Comparison of ENCODE assay signal across 9 mouse cellular contexts in genomic region chr2:72389942-72390341, GRCm38 (mm10).
DNase-seq lines count a peak whose midpoint lies in the region; ATAC-seq and TF ChIP-seq lines count a peak whose summit lies in the region.
"Had no signal": no experiment of that assay in that cellular context is flagged by ENCODE, and none has a peak within 500 bp of the region (broad histone marks: within the 10 kb centered on the region; RNA-seq: fewer than 3 reads in every experiment).

No protein-coding gene starts in this region.

- 0 out of 2 replicates have a peak, but pooled peaks cover 5% of the 10 kb centered on the region for H3K36me3 ChIP-seq in kidney, embryonic 15.5 days
- no peaks in the 10 kb centered on the region for H3K36me3 ChIP-seq in limb, embryonic 14.5 days (ENCODE audit: control insufficient read depth, insufficient read depth, low read length)
- H3K36me3 ChIP-seq in thymus, adult 2 months (ENCODE audit: control insufficient read depth, insufficient read depth, low read length) = no peaks in the 10 kb centered on the region
- H3K36me3 ChIP-seq: limb, embryonic 15.5 days had no signal

- ATAC-seq in kidney, embryonic 15.5 days (replicated peaks; ENCODE audit: low FRiP score) = peak; percentile 37; the same call in 1 of the 2 replicates
- ATAC-seq in limb, embryonic 14.5 days (ENCODE audit: low FRiP score, low read depth) = peak; percentile 54; the same call in 1 of the 2 replicates

- DNase-seq in A20 (ENCODE audit: low read depth, low spot score) = peak; percentile 67
- peak; percentile 86 to 95 for DNase-seq in adrenal gland, adult (ENCODE audit: inconsistent age in 2 of 2, low spot score in 1 of 2)
- peak; percentile 63 to 82 for DNase-seq in gastrocnemius, postnatal 4 days (ENCODE audit: low spot score in 2 of 2)
- DNase-seq in limb, embryonic 14.5 days (ENCODE audit: low spot score) = peak; percentile 85
- peak; percentile 72 for DNase-seq in ovary, adult 18-20 months (ENCODE audit: low spot score)
- DNase-seq in thymus, adult 2 months = peak; percentile 85

- WGBS in kidney, embryonic 15.5 days = 17% methylated on average over 9 of the region's 9 CpGs
- WGBS in limb, embryonic 14.5 days = 23% methylated on average over 9 of the region's 9 CpGs
- WGBS in thymus, adult 2 months = 34% methylated on average over 9 of the region's 9 CpGs

- TF ChIP-seq POLR2A in cortical plate, adult 2 months (IDR thresholded peaks at IDR 0.05; ENCODE audit: extremely low read depth, insufficient read depth, low read length) = no peak
- TF ChIP-seq POLR2A in limb, embryonic 14.5 days (IDR thresholded peaks at IDR 0.05; ENCODE audit: borderline replicate concordance, extremely low read depth, insufficient read depth, insufficient read length) = no peak
- TF ChIP-seq POLR2A in thymus, adult 2 months (IDR thresholded peaks at IDR 0.05; ENCODE audit: control insufficient read depth, extremely low read depth, insufficient read depth, low read length, poor library complexity) = no peak

- no peak overlapping the region for H3K4me2 ChIP-seq in kidney, embryonic 15.5 days
- no peak overlapping the region for H3K4me2 ChIP-seq in limb, embryonic 14.5 days (replicated peaks; ENCODE audit: low read depth, low read length, severe bottlenecking)
- H3K4me2 ChIP-seq: limb, embryonic 15.5 days had no signal

- TF ChIP-seq CTCF in cortical plate, adult 2 months (IDR thresholded peaks at IDR 0.05; ENCODE audit: extremely low read depth, insufficient read depth, low read length) = peak; percentile 99
- peak; percentile 40; the same call in 1 of the 2 replicates for TF ChIP-seq CTCF in thymus, adult 2 months (IDR thresholded peaks at IDR 0.05; ENCODE audit: borderline replicate concordance, control insufficient read depth, extremely low read depth, insufficient read depth, low read length, poor library complexity)

- H3K27ac ChIP-seq in cortical plate, adult 2 months (ENCODE audit: insufficient read depth, low read length) = no peak overlapping the region
- no peak overlapping the region for H3K27ac ChIP-seq in kidney, embryonic 15.5 days
- no peak overlapping the region for H3K27ac ChIP-seq in limb, embryonic 14.5 days (replicated peaks; ENCODE audit: low read depth, low read length)
- H3K27ac ChIP-seq in thymus, adult 2 months (ENCODE audit: control insufficient read depth, insufficient read depth, low read length) = no peak overlapping the region
- H3K27ac ChIP-seq: limb, embryonic 15.5 days had no signal

- no peaks in the 10 kb centered on the region for H3K27me3 ChIP-seq in kidney, embryonic 15.5 days
- H3K27me3 ChIP-seq in limb, embryonic 14.5 days (ENCODE audit: control insufficient read depth, insufficient read depth, low read length) = no peaks in the 10 kb centered on the region
- H3K27me3 ChIP-seq in thymus, adult 2 months (ENCODE audit: control insufficient read depth, insufficient read depth, low read length) = no peaks in the 10 kb centered on the region
- H3K27me3 ChIP-seq: limb, embryonic 15.5 days had no signal

- no peaks in the 10 kb centered on the region for H3K9me3 ChIP-seq in kidney, embryonic 15.5 days (replicated peaks)
- no peaks in the 10 kb centered on the region for H3K9me3 ChIP-seq in limb, embryonic 14.5 days (ENCODE audit: control insufficient read depth, low read length)
- H3K9me3 ChIP-seq: limb, embryonic 15.5 days had no signal

- no peak overlapping the region for H3K4me3 ChIP-seq in cortical plate, adult 2 months (ENCODE audit: insufficient read depth, low read length)
- H3K4me3 ChIP-seq in kidney, embryonic 15.5 days (replicated peaks) = no peak overlapping the region
- H3K4me3 ChIP-seq in limb, embryonic 14.5 days (replicated peaks; ENCODE audit: low read length) = no peak overlapping the region
- no peak overlapping the region for H3K4me3 ChIP-seq in thymus, adult 2 months (ENCODE audit: control insufficient read depth, insufficient read depth, low read length)
- H3K4me3 ChIP-seq: limb, embryonic 15.5 days had no signal

- H3K9ac ChIP-seq in kidney, embryonic 15.5 days = no peak overlapping the region
- no peak overlapping the region for H3K9ac ChIP-seq in limb, embryonic 14.5 days (ENCODE audit: low read depth, low read length, severe bottlenecking)
- H3K9ac ChIP-seq: limb, embryonic 15.5 days had no signal

- no peaks in the 10 kb centered on the region for H3K4me1 ChIP-seq in cortical plate, adult 2 months (ENCODE audit: control insufficient read depth, insufficient read depth, low read length)
- H3K4me1 ChIP-seq in kidney, embryonic 15.5 days = peaks cover 21% of the 10 kb centered on the region
- H3K4me1 ChIP-seq in limb, embryonic 14.5 days (ENCODE audit: control insufficient read depth, insufficient read depth, low read length) = peaks cover 9% of the 10 kb centered on the region; the same call in 1 of the 2 replicates
- H3K4me1 ChIP-seq in thymus, adult 2 months (replicated peaks; ENCODE audit: control insufficient read depth, insufficient read depth, low read length) = peaks cover 12% of the 10 kb centered on the region
